Mouse (Mus musculus): Measurements from ENCODE around the gene Ndrg3.

DNA sequence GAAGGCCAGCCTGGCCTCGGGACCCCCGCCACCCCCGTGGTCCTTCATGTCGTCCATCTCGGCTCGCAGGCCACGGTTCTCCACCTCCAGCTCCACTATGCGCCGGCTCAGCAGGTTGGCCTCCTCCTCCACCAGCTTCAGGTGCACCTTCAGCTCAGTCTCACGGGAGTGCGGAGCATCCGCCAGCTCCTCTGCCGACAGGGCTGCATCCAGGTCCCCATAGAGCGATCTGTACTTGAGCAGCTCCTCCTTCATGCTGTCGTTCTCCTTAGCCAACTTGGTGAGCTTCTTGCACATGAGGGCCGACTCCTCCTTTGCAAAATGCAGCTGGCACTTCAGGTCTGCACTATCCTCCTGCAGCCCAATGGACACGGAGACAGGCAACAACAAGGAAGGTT is 48.8 kb upstream of the Ndrg3 start:
- no peak for TF ChIP-seq CTCF (IDR thresholded peaks at IDR 0.05; ENCODE audit: borderline replicate concordance, insufficient read depth, low read length)
- TF ChIP-seq POLR2A (IDR thresholded peaks at IDR 0.05; ENCODE audit: low read depth, low read length) = no peak

All from embryonic fibroblast, embryonic 13.5 days (primary cell).